Mouse (Mus musculus): ENCODE measurements at regions not wholly inside any gene's neighbourhood (a gene's known extent, or its start where the extent isn't known, plus 50 kb on each side); places are given as distances from the start of the nearest gene placed in this dataset.

DNA sequence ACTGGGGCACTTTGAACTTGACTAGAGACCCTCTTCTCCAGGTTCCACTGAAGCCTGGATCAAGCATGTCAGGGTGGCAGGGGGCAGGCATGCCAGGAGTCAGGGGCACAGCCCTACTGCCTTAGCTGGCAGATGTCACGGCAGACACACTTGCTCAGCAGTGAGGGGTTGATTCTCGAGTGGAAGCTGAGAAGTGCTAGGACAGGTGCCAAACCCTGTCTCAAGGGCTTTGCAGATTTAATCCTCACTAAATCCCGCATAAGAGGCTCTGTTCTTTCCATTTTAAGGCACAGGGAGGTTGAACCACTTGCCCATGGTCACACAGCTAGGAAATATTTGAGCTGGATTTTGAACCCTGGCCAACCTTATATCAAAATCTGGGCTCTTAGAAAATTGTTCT is 223.5 kb upstream of the Mvb12b start:
- Histone ChIP-seq H3K4me2 (ENCODE audit: low read depth, low read length) (no peak overlapping the region), H3K36me3 (replicated peaks; ENCODE audit: insufficient read depth, low read length) (no peaks in the 10 kb centered on the region), H3K4me3 (ENCODE audit: low read depth, low read length) (no peak overlapping the region), H3K9ac (replicated peaks) (no peak overlapping the region), H3K27ac (ENCODE audit: low read depth) (no peak overlapping the region), H3K4me1 (ENCODE audit: insufficient read depth) (no peaks in the 10 kb centered on the region), H3K9me3 (ENCODE audit: low read length) (no peaks in the 10 kb centered on the region), H3K27me3 (ENCODE audit: insufficient read depth, low read length) (no peaks in the 10 kb centered on the region)
- ATAC-seq: no peak
- TF ChIP-seq CTCF (IDR thresholded peaks at IDR 0.05; ENCODE audit: low read depth): no peak
- no peak for TF ChIP-seq EP300 (IDR thresholded peaks at IDR 0.05; ENCODE audit: low read depth)
- DNase-seq: no peak
- 64% methylated on average over 3 of the region's 3 CpGs for WGBS (ENCODE audit: insufficient replicate concordance)

DNA sequence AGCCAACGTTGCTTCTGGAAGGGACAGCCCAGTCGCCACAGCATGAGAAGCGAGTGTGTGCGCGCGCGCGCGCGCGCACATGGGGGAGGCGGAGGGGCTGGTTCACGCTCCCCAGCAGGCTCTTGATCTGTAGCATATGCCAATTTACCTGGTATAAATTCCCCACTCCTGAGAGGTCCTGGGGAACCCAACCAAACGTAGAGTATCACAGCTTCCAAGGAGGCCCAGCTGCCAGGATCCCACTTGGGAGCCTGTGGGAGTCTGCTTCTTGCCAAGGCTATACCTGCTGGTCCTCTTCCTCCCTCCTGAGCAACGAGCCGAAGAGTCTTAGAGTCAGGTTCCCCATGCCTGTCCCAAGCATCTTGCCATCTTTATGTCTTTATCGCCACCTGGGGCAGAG is 222.8 kb upstream of the Mvb12b start:
- WGBS (ENCODE audit: insufficient replicate concordance): 80% methylated on average over 17 of the region's 17 CpGs

DNA sequence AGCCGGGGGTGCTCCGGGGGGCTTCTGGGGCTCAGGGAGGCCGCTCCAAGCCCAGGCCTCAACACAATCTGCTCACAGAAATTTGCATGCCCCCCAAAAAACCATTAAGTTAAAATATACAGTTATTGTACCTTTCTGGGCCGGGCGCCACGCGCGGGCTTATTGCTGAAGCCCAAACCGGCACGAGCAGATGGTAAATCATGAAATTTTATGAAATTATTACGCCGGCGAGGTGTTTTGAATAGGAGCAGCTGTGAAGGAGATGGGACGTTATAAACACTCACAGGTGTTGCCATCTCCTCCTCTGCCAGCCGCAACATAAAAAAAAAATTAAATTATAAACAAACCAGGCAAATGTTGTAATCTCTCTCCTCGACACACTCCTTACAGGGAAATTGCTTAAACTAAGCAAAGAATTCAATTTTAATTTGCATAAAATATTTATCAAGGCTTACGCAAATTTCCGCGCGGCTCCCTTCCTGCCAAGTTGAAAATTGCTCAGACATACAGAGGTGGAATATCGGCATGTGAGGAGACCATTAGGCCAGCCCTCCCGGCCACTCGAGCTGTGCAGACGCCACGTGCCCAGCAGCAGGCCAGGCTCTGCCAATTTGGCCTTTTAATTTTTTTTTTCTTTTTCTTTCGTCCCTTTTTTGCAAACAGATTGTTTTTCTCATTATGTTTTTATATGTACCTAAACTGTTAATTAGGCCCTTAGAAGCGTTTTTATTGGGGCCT is 220.0 kb upstream of the Mvb12b start:
- Histone ChIP-seq H3K27me3 (ENCODE audit: insufficient read depth, low read length) (no peaks in the 10 kb centered on the region), H3K4me3 (ENCODE audit: low read depth, low read length) (no peak overlapping the region), H3K9ac (replicated peaks) (no peak overlapping the region), H3K9me3 (ENCODE audit: low read length) (no peaks in the 10 kb centered on the region), H3K4me2 (ENCODE audit: low read depth, low read length) (no peak overlapping the region), H3K36me3 (replicated peaks; ENCODE audit: insufficient read depth, low read length) (no peaks in the 10 kb centered on the region), H3K27ac (ENCODE audit: low read depth) (no peak overlapping the region), H3K4me1 (ENCODE audit: insufficient read depth) (no peaks in the 10 kb centered on the region)
- DNase-seq (no peak), ATAC-seq (no peak)
- WGBS (ENCODE audit: insufficient replicate concordance): 82% methylated on average over 27 of the region's 27 CpGs
- TF ChIP-seq CTCF (IDR thresholded peaks at IDR 0.05; ENCODE audit: low read depth) (no peak), EP300 (IDR thresholded peaks at IDR 0.05; ENCODE audit: low read depth) (no peak)

More for the DNA sequence above, 222.8 kb upstream of the Mvb12b start:
- no peak overlapping the region for H3K27ac ChIP-seq (ENCODE audit: low read depth)
- no peak overlapping the region for H3K4me2 ChIP-seq (ENCODE audit: low read depth, low read length)
- H3K4me1 ChIP-seq (ENCODE audit: insufficient read depth): no peaks in the 10 kb centered on the region
- no peak for DNase-seq
- no peaks in the 10 kb centered on the region for H3K9me3 ChIP-seq (ENCODE audit: low read length)
- ATAC-seq: no peak
- H3K27me3 ChIP-seq (ENCODE audit: insufficient read depth, low read length): no peaks in the 10 kb centered on the region
- TF ChIP-seq CTCF (IDR thresholded peaks at IDR 0.05; ENCODE audit: low read depth) (no peak), EP300 (IDR thresholded peaks at IDR 0.05; ENCODE audit: low read depth) (no peak)
- no peak overlapping the region for H3K4me3 ChIP-seq (ENCODE audit: low read depth, low read length)
- H3K9ac ChIP-seq (replicated peaks): no peak overlapping the region
- no peaks in the 10 kb centered on the region for H3K36me3 ChIP-seq (replicated peaks; ENCODE audit: insufficient read depth, low read length)

DNA sequence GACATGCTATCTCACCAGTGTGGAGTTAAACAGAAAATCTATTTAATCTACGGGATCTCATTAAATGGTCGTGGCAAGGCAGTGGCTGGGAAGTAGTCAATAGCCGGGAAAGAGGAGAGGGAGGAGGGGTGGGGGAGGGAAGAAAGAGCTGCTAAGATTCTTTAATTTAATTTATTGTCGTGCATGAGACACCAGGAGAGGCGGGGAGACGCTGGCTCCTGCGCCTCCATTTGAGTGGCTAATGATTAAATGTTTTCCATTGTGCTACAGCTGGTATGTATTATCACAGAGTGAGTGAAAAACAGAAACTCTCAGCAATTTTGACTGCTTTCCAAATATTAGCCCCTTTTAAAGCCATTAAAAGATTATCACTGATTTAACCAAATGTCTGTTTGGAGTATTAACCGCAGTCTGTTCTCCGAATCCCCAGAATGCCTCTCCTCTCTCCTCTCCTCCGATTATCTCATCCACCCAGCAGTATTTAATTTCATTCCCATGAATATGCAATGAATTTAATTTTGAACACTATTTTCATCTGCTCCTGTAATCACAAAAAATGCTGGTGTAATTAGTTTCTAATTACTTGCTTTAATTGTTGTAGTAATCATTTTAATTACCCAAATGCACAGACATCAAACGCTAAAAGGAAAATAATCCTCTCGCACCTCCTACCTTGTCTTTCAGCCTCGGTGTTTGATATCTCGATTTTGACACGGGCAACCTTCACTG is 219.3 kb upstream of the Mvb12b start:
- H3K9me3 ChIP-seq (ENCODE audit: low read length): no peaks in the 10 kb centered on the region
- H3K27ac ChIP-seq (ENCODE audit: low read depth): no peak overlapping the region
- WGBS (ENCODE audit: insufficient replicate concordance): 66% methylated on average over 15 of the region's 15 CpGs
- no peaks in the 10 kb centered on the region for H3K27me3 ChIP-seq (ENCODE audit: insufficient read depth, low read length)
- ATAC-seq (no peak), DNase-seq (no peak)
- no peaks in the 10 kb centered on the region for H3K36me3 ChIP-seq (replicated peaks; ENCODE audit: insufficient read depth, low read length)
- no peak overlapping the region for H3K9ac ChIP-seq (replicated peaks)
- no peak overlapping the region for H3K4me3 ChIP-seq (ENCODE audit: low read depth, low read length)
- H3K4me1 ChIP-seq (ENCODE audit: insufficient read depth): no peaks in the 10 kb centered on the region
- no peak overlapping the region for H3K4me2 ChIP-seq (ENCODE audit: low read depth, low read length)
- TF ChIP-seq EP300 (IDR thresholded peaks at IDR 0.05; ENCODE audit: low read depth): no peak
- TF ChIP-seq CTCF (IDR thresholded peaks at IDR 0.05; ENCODE audit: low read depth): no peak

DNA sequence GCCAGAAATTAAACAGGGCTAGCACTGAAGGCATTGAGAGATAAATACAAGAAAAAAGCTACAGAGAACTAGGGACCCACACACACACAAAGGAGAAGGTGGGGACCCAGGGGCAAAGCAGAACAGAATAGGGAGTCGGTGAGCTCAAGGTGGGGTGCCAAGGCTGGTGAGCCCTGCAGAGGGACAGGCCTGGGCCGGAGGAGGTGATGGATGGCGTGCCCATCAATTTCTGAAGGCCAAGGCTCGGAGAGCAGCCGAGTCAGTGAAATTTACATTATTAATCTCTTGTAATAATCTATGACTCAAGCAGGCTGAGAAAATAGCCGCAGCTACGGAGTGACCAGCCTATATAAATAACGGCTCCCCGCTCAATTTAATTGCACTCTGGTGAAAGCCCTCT is 218.5 kb upstream of the Mvb12b start:
- no peaks in the 10 kb centered on the region for H3K9me3 ChIP-seq (ENCODE audit: low read length)
- H3K9ac ChIP-seq (replicated peaks): no peak overlapping the region
- H3K27ac ChIP-seq (ENCODE audit: low read depth): no peak overlapping the region
- no peaks in the 10 kb centered on the region for H3K36me3 ChIP-seq (replicated peaks; ENCODE audit: insufficient read depth, low read length)
- TF ChIP-seq EP300 (IDR thresholded peaks at IDR 0.05; ENCODE audit: low read depth): no peak
- no peak for TF ChIP-seq CTCF (IDR thresholded peaks at IDR 0.05; ENCODE audit: low read depth)
- H3K4me3 ChIP-seq (ENCODE audit: low read depth, low read length): no peak overlapping the region
- no peaks in the 10 kb centered on the region for H3K4me1 ChIP-seq (ENCODE audit: insufficient read depth)
- DNase-seq (no peak), ATAC-seq (no peak)
- no peak overlapping the region for H3K4me2 ChIP-seq (ENCODE audit: low read depth, low read length)
- no peaks in the 10 kb centered on the region for H3K27me3 ChIP-seq (ENCODE audit: insufficient read depth, low read length)
- WGBS (ENCODE audit: insufficient replicate concordance): 80% methylated on average over 9 of the region's 9 CpGs

DNA sequence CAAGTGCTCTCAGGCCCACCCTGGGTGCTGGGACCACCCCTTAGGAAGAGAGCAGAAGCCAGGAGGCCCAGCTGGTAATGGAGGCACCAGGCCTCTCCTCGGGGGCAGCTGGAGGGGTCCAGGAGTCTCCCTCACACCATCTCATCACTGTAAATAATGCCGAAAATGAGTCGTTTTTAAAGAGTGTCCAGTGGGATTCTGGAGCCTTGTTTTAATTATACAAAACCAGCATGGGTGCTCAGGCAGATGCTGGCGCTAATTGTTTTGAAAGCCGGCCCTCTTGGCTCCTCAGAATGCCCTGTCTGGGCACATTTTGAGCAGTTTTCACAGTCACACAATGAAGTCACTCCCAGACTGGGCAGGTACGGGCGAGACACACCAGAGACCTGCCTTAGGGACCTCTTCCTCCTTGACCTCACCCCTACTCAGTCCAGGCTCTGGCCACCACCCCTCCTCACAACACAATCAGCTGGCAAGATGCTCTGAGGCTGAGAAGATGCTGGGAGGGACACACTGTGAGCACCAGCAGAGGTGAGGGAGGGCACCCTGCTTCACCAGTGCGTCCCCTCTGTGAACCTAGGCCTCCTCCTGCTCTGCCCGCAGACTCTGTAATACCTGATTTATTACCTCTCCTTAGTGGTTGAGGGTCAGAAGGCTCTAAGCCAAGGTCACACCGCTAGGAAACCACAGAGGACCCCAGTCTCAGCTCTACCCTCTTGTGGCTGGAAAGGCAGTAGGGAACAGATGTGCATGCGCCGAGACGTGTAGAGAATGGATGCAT is 217.7 kb upstream of the Mvb12b start:
- Histone ChIP-seq H3K4me1 (ENCODE audit: insufficient read depth) (no peaks in the 10 kb centered on the region), H3K4me3 (ENCODE audit: low read depth, low read length) (no peak overlapping the region), H3K9ac (replicated peaks) (no peak overlapping the region), H3K36me3 (replicated peaks; ENCODE audit: insufficient read depth, low read length) (no peaks in the 10 kb centered on the region), H3K9me3 (ENCODE audit: low read length) (no peaks in the 10 kb centered on the region), H3K27me3 (ENCODE audit: insufficient read depth, low read length) (no peaks in the 10 kb centered on the region), H3K27ac (ENCODE audit: low read depth) (no peak overlapping the region), H3K4me2 (ENCODE audit: low read depth, low read length) (no peak overlapping the region)
- DNase-seq: no peak
- no peak for TF ChIP-seq EP300 (IDR thresholded peaks at IDR 0.05; ENCODE audit: low read depth)
- no peak for TF ChIP-seq CTCF (IDR thresholded peaks at IDR 0.05; ENCODE audit: low read depth)
- 63% methylated on average over 13 of the region's 13 CpGs for WGBS (ENCODE audit: insufficient replicate concordance)
- no peak for ATAC-seq
